Mouse (Mus musculus): ENCODE data around the gene Rgs6.

GRCm38 (mm10) chr12:83112283-83112682 lies 524.2 kb downstream of the Rgs6 start:
- TF ChIP-seq CTCF (IDR thresholded peaks at IDR 0.05; ENCODE audit: borderline replicate concordance, insufficient read depth, low read depth, low read length) (peak; percentile 46), POLR2A (IDR thresholded peaks at IDR 0.05; ENCODE audit: borderline replicate concordance, insufficient read depth, low read length) (no peak)

All from cerebellum, adult 2 months (tissue).